Mouse (Mus musculus): Measurements from ENCODE around the gene Alb.

Gene Alb

GRCm38 (mm10) chr5:90460619-90461018 is at the start of gene Alb:
TSS of gene Alb (plus strand) at chr5:90460897.
- no peak for DNase-seq (ENCODE audit: extremely low read depth, insufficient read length, low spot score)

GRCm38 (mm10) chr5:90414142-90414924 is 46.4 kb upstream of the Alb start:
- DNase-seq (ENCODE audit: extremely low read depth, insufficient read length, low spot score) = no peak

- DNase-seq (ENCODE audit: extremely low read depth, insufficient read length, low spot score) = no peak
Measured at GRCm38 (mm10) chr5:90414925-90415295, 45.8 kb upstream of the Alb start.

- no peak for DNase-seq (ENCODE audit: extremely low read depth, insufficient read length, low spot score)
Measured at GRCm38 (mm10) chr5:90424625-90425024, 36.1 kb upstream of the Alb start.

GRCm38 (mm10) chr5:90425191-90425590 is 35.5 kb upstream of the Alb start:
- no peak for DNase-seq (ENCODE audit: extremely low read depth, insufficient read length, low spot score)

- no peak for DNase-seq (ENCODE audit: extremely low read depth, insufficient read length, low spot score)
Measured at GRCm38 (mm10) chr5:90431053-90431452, 29.6 kb upstream of the Alb start.

- DNase-seq (ENCODE audit: extremely low read depth, insufficient read length, low spot score) = no peak
Measured at GRCm38 (mm10) chr5:90439157-90439556, 21.5 kb upstream of the Alb start.

GRCm38 (mm10) chr5:90447577-90447976 is 13.1 kb upstream of the Alb start:
- DNase-seq (ENCODE audit: extremely low read depth, insufficient read length, low spot score) = no peak

GRCm38 (mm10) chr5:90449961-90450360 is 10.7 kb upstream of the Alb start:
- no peak for DNase-seq (ENCODE audit: extremely low read depth, insufficient read length, low spot score)

GRCm38 (mm10) chr5:90452711-90453110 is 8.0 kb upstream of the Alb start:
- DNase-seq (ENCODE audit: extremely low read depth, insufficient read length, low spot score) = no peak

- no peak for DNase-seq (ENCODE audit: extremely low read depth, insufficient read length, low spot score)
Measured at GRCm38 (mm10) chr5:90457241-90457640, 3.5 kb upstream of the Alb start.

GRCm38 (mm10) chr5:90458727-90459126 is 2.0 kb upstream of the Alb start:
- DNase-seq (ENCODE audit: extremely low read depth, insufficient read length, low spot score) = no peak

GRCm38 (mm10) chr5:90466806-90467205 is 6.1 kb downstream of the Alb start:
- DNase-seq (ENCODE audit: extremely low read depth, insufficient read length, low spot score) = no peak

GRCm38 (mm10) chr5:90467245-90467644 is 6.5 kb downstream of the Alb start:
- DNase-seq (ENCODE audit: extremely low read depth, insufficient read length, low spot score) = no peak

GRCm38 (mm10) chr5:90470836-90471235 is 10.1 kb downstream of the Alb start:
- no peak for DNase-seq (ENCODE audit: extremely low read depth, insufficient read length, low spot score)

GRCm38 (mm10) chr5:90473902-90474301 is 13.2 kb downstream of the Alb start:
- no peak for DNase-seq (ENCODE audit: extremely low read depth, insufficient read length, low spot score)

- no peak for DNase-seq (ENCODE audit: extremely low read depth, insufficient read length, low spot score)
Measured at GRCm38 (mm10) chr5:90474369-90474768, 13.7 kb downstream of the Alb start.

GRCm38 (mm10) chr5:90476741-90477140 is 16.0 kb downstream of the Alb start:
- no peak for DNase-seq (ENCODE audit: extremely low read depth, insufficient read length, low spot score)

- DNase-seq (ENCODE audit: extremely low read depth, insufficient read length, low spot score) = no peak
Measured at GRCm38 (mm10) chr5:90477308-90478140, 16.8 kb downstream of the Alb start.

- DNase-seq (ENCODE audit: extremely low read depth, insufficient read length, low spot score) = no peak
Measured at GRCm38 (mm10) chr5:90478886-90479285, 18.2 kb downstream of the Alb start.

GRCm38 (mm10) chr5:90485597-90485996 is 24.9 kb downstream of the Alb start:
- DNase-seq (ENCODE audit: extremely low read depth, insufficient read length, low spot score) = no peak

- no peak for DNase-seq (ENCODE audit: extremely low read depth, insufficient read length, low spot score)
Measured at GRCm38 (mm10) chr5:90488323-90488722, 27.6 kb downstream of the Alb start.
